Mouse (Mus musculus): ENCODE results near the gene Tk2.

Gene Tk2

GRCm38 (mm10) chr8:104219806-104220205, 28.6 kb downstream of the Tk2 start:
- peak; percentile 82 for DNase-seq (ENCODE audit: low read depth, low spot score)

- peak; percentile 57 for DNase-seq (ENCODE audit: low read depth, low spot score)
Observed at GRCm38 (mm10) chr8:104219079-104219478, 29.3 kb downstream of the Tk2 start.

GRCm38 (mm10) chr8:104217601-104218000, 30.8 kb downstream of the Tk2 start:
- DNase-seq (ENCODE audit: low read depth, low spot score): no peak

GRCm38 (mm10) chr8:104205292-104205691, 43.1 kb downstream of the Tk2 start:
- no peak for DNase-seq (ENCODE audit: low read depth, low spot score)

GRCm38 (mm10) chr8:104202320-104202719, 46.0 kb downstream of the Tk2 start:
- DNase-seq (ENCODE audit: low read depth, low spot score): no peak

GRCm38 (mm10) chr8:104201622-104202021, 46.7 kb downstream of the Tk2 start:
- no peak for DNase-seq (ENCODE audit: low read depth, low spot score)

GRCm38 (mm10) chr8:104199802-104200201, 48.6 kb downstream of the Tk2 start:
- no peak for DNase-seq (ENCODE audit: low read depth, low spot score)

GRCm38 (mm10) chr8:104191496-104191895, 56.9 kb downstream of the Tk2 start:
- DNase-seq (ENCODE audit: low read depth, low spot score): peak; percentile 78

- DNase-seq (ENCODE audit: low read depth, low spot score): no peak
Observed at GRCm38 (mm10) chr8:104190777-104191468, 57.4 kb downstream of the Tk2 start.

- no peak for DNase-seq (ENCODE audit: low read depth, low spot score)
Observed at GRCm38 (mm10) chr8:104188459-104188858, 59.9 kb downstream of the Tk2 start.

GRCm38 (mm10) chr8:104187622-104188021, 60.7 kb downstream of the Tk2 start:
- no peak for DNase-seq (ENCODE audit: low read depth, low spot score)

GRCm38 (mm10) chr8:104186827-104187226, 61.5 kb downstream of the Tk2 start:
- DNase-seq (ENCODE audit: low read depth, low spot score): no peak

- no peak for DNase-seq (ENCODE audit: low read depth, low spot score)
Observed at GRCm38 (mm10) chr8:104184905-104185304, 63.5 kb downstream of the Tk2 start.

- DNase-seq (ENCODE audit: low read depth, low spot score): no peak
Observed at GRCm38 (mm10) chr8:104177054-104177453, 71.3 kb downstream of the Tk2 start.
